Mouse (Mus musculus): ENCODE data around the gene Mta3. TPM values are rescaled to one million over a fixed set of nuclear protein-coding genes. Genes with fewer than 3 reads are reported as not detected.

The Mta3 gene
- polyA plus RNA-seq, 1 experiment from 2014 or later, result 41.0 TPM

DNA sequence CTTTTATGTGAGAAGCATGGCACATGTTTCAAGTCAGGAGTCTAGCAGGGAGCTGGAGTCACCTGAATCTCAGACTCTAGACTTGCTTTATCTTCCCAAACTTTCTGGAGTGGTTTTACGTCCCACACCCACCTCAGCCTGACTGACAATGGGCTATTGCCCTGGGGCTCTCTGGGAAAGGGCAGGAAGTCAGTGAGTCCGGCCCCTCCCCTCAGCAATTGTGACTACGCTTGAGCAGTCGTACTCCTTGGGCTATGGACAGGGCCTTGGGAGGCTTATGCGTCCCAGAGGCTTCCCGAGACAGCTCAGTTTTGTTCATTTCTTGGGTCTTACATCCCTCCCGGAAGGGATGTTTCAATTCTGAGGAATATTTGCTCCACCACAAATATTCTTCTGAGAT, 159.4 kb downstream of the Mta3 start:
- ATAC-seq (ENCODE audit: insufficient read depth) (no peak), DNase-seq (no peak)
- Histone ChIP-seq H3K36me3 (ENCODE audit: insufficient read depth) (no peaks in the 10 kb centered on the region), H3K4me3 (ENCODE audit: low read depth, low read length) (no peak overlapping the region), H3K9me3 (ENCODE audit: low read depth, low read length) (no peaks in the 10 kb centered on the region), H3K9ac (no peak overlapping the region), H3K27me3 (ENCODE audit: insufficient read depth, low read length) (no peaks in the 10 kb centered on the region), H3K27ac (ENCODE audit: low read depth) (no peak overlapping the region), H3K4me2 (no peak overlapping the region), H3K4me1 (ENCODE audit: insufficient read depth) (no peaks in the 10 kb centered on the region)
- 74% methylated on average over 7 of the region's 7 CpGs for WGBS
- TF ChIP-seq CTCF (IDR thresholded peaks at IDR 0.05; ENCODE audit: low read depth), result no peak

GRCm38 (mm10) chr17:83866582-83866981, 160.6 kb downstream of the Mta3 start:
- H3K27me3 ChIP-seq (ENCODE audit: insufficient read depth, low read length), result no peaks in the 10 kb centered on the region

DNA sequence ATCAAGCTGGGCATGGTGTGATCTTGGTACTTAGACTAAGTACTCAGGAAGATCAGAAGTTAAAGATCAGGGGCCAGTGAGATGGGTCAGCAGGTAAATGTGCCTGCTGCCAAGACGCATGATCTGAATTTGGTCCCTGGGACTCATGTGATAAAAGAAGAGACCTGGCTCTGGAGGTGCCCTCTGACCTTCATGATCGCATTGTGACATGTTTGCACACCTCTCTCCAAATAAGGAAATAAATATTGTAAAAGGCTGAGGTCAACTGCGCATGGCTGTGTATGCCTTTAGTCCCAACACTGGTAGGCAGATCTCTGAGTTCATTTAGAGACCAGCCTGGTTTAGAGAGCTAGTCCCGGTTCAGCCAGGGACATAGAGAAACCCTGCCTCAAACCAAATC, 164.4 kb downstream of the Mta3 start:
- 74% methylated on average over 4 of the region's 4 CpGs for WGBS
- Histone ChIP-seq H3K9me3 (ENCODE audit: low read depth, low read length) (no peaks in the 10 kb centered on the region), H3K4me3 (ENCODE audit: low read depth, low read length) (no peak overlapping the region), H3K36me3 (ENCODE audit: insufficient read depth) (no peaks in the 10 kb centered on the region), H3K4me1 (ENCODE audit: insufficient read depth) (no peaks in the 10 kb centered on the region), H3K9ac (no peak overlapping the region), H3K4me2 (no peak overlapping the region), H3K27ac (ENCODE audit: low read depth) (no peak overlapping the region), H3K27me3 (ENCODE audit: insufficient read depth, low read length) (no peaks in the 10 kb centered on the region)
- DNase-seq (no peak), ATAC-seq (ENCODE audit: insufficient read depth) (no peak)
- TF ChIP-seq CTCF (IDR thresholded peaks at IDR 0.05; ENCODE audit: low read depth), result no peak

More at GRCm38 (mm10) chr17:83866582-83866981, 160.6 kb downstream of the Mta3 start:
- peak; percentile 84 for DNase-seq
- Histone ChIP-seq H3K4me1 (ENCODE audit: insufficient read depth) (no peaks in the 10 kb centered on the region), H3K9ac (no peak overlapping the region), H3K36me3 (ENCODE audit: insufficient read depth) (no peaks in the 10 kb centered on the region), H3K27ac (ENCODE audit: low read depth) (no peak overlapping the region), H3K4me3 (ENCODE audit: low read depth, low read length) (no peak overlapping the region), H3K9me3 (ENCODE audit: low read depth, low read length) (no peaks in the 10 kb centered on the region), H3K4me2 (no peak overlapping the region)
- ATAC-seq (ENCODE audit: insufficient read depth), result 0 out of 2 replicates have a peak, but pooled peaks have one; percentile 1
- 16% methylated on average over 10 of the region's 10 CpGs for WGBS
- peak; percentile 88 for TF ChIP-seq CTCF (IDR thresholded peaks at IDR 0.05; ENCODE audit: low read depth)

Other genes with a start within 250 kb of the Mta3 start
- 175 TPM in 2 replicates for gene Cox7a2l, start 188.8 kb upstream of the Mta3 start, polyA plus RNA-seq (2014; fragmentation: Nextera tagmentation; extraction: Ambion mirVana)
- gene Kcng3, start 74.3 kb upstream of the Mta3 start, polyA plus RNA-seq (2014; fragmentation: Nextera tagmentation; extraction: Ambion mirVana), result not detected in 2 replicates
- 0.21 TPM in 1 of 2 replicates, not detected in the other for gene Haao, start 141.8 kb downstream of the Mta3 start, polyA plus RNA-seq (2014; fragmentation: Nextera tagmentation; extraction: Ambion mirVana)

All from lung, embryonic 14.5 days (tissue).